Mouse (Mus musculus) C2C12 (cell line): ENCODE measurements at regions not wholly inside any gene's neighbourhood (a gene's known extent, or its start where the extent isn't known, plus 50 kb on each side); places are given as distances from the start of the nearest gene placed in this dataset.
A peak's percentile ranks its signal among the peaks of the same experiment; 100 is the strongest.

Experiments
- CEBPB ChIP-seq: IDR thresholded peaks from one replicate; pipeline ENCODE4 v1.6.1; 2011; ENCODE audit warnings: low read depth, mild to moderate bottlenecking, control low read depth, moderate library complexity
- CTCF ChIP-seq: IDR thresholded peaks from one replicate; pipeline ENCODE4 v1.5.1; 2011; ENCODE audit not compliant: control insufficient read depth, insufficient read depth, insufficient read length
- FOSL1 ChIP-seq: IDR thresholded peaks from one replicate; pipeline ENCODE4 v1.8.0; 2011; ENCODE audit warnings: mild to moderate bottlenecking, low read length; ENCODE audit not compliant: poor library complexity, insufficient read depth, severe bottlenecking
- MYOG ChIP-seq: IDR thresholded peaks from one replicate; pipeline ENCODE4 v1.6.1; 2011; ENCODE audit not compliant: control insufficient read depth, insufficient read length; ENCODE audit errors: extremely low read depth
- USF1 ChIP-seq: IDR thresholded peaks from one replicate; pipeline ENCODE4 v1.6.1; 2011; ENCODE audit warnings: low read depth, mild to moderate bottlenecking, control low read depth, moderate library complexity

GRCm38 (mm10) chr19:36229315-36229714 is 109.4 kb upstream of the Ankrd1 start:
- TF ChIP-seq CTCF (no peak), MYOG (no peak), FOSL1 (peak; percentile 27), USF1 (no peak), CEBPB (no peak)
